Mouse (Mus musculus) urinary bladder, adult 2 months (tissue): ENCODE results near the gene Anapc2. TPM values are rescaled to one million over a fixed set of nuclear protein-coding genes. Genes with fewer than 3 reads are reported as not detected.
A peak's percentile ranks its signal among the peaks of the same experiment; 100 is the strongest.

Experiments
- DNase-seq: peaks from one replicate; pipeline ENCODE4 v3.0.0; 2022; ENCODE audit warnings: low spot score
- polyA plus RNA-seq: library from polyadenylated mRNA; depleted of rRNA; stranded (reverse); fragments of >200 nt; gene quantifications from 2 replicates; pipeline ENCODE4 v1.2.3, GENCODE M21; 2012

Anapc2 gene
- polyA plus RNA-seq, 1 experiment: 84.5 TPM

GRCm38 (mm10) chr2:25267746-25268309 is 4.5 kb upstream of the Anapc2 start:
- DNase-seq: no peak

GRCm38 (mm10) chr2:25272515-25272914 is 237 bp downstream of the Anapc2 start:
- no peak for DNase-seq

GRCm38 (mm10) chr2:25273010-25273409 is 732 bp downstream of the Anapc2 start:
- DNase-seq: no peak

GRCm38 (mm10) chr2:25278928-25279882 is 6.9 kb downstream of the Anapc2 start:
- peak; percentile 62 for DNase-seq

GRCm38 (mm10) chr2:25285551-25285950 is 13.3 kb downstream of the Anapc2 start:
- no peak for DNase-seq

- DNase-seq: no peak
These were observed 14.0 kb downstream of the Anapc2 start for GRCm38 (mm10) chr2:25286314-25286713.

GRCm38 (mm10) chr2:25286837-25287636 is 14.8 kb downstream of the Anapc2 start:
- DNase-seq: no peak

- DNase-seq: no peak
These were observed 15.8 kb downstream of the Anapc2 start, which contains the start of gene Tmem210 for GRCm38 (mm10) chr2:25287927-25288649. Gene Tmem210, plus strand, starts transcription at chr2:25288145.

GRCm38 (mm10) chr2:25288734-25289345 is 16.6 kb downstream of the Anapc2 start:
- no peak for DNase-seq

- no peak for DNase-seq
These were observed 17.4 kb downstream of the Anapc2 start, which contains the start of gene Lrrc26 for GRCm38 (mm10) chr2:25289651-25290050. Gene Lrrc26, plus strand, starts transcription at chr2:25289915.

- no peak for DNase-seq
These were observed 18.0 kb downstream of the Anapc2 start for GRCm38 (mm10) chr2:25290101-25290815.

- no peak for DNase-seq
These were observed 18.5 kb downstream of the Anapc2 start for GRCm38 (mm10) chr2:25290816-25291130.

- no peak for DNase-seq
These were observed 19.1 kb downstream of the Anapc2 start for GRCm38 (mm10) chr2:25291184-25292053.

GRCm38 (mm10) chr2:25292054-25292544 is 19.8 kb downstream of the Anapc2 start:
- DNase-seq: no peak

GRCm38 (mm10) chr2:25292856-25293255 is 20.6 kb downstream of the Anapc2 start:
- DNase-seq: no peak

- no peak for DNase-seq
These were observed 21.4 kb downstream of the Anapc2 start for GRCm38 (mm10) chr2:25293706-25294105.

GRCm38 (mm10) chr2:25297093-25297492 is 24.8 kb downstream of the Anapc2 start:
- DNase-seq: no peak

GRCm38 (mm10) chr2:25298046-25298445 is 25.8 kb downstream of the Anapc2 start:
- DNase-seq: no peak

GRCm38 (mm10) chr2:25303452-25303851 is 31.2 kb downstream of the Anapc2 start:
- no peak for DNase-seq
